Comparison of ENCODE assay signal across 28 mouse cellular contexts in the genomic region with DNA sequence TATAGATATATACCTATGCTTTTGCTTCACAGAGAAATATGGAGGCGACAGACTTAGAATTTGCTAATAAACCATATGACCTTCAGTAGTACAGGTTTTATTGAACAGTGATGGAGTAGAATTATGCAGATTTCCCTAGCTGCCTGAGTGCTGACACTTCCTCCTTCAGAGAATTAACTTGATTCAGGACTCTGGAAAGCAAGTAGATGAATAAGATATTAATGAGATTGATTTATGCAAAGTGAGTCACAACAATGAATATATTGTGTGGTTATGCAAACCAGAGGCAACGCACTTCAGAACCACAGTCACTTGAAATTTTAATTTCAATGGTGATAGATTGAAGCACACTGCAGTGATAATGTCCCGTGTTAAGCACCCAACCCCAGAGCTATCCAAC.
DNase-seq lines count a peak whose midpoint lies in the region; ATAC-seq and TF ChIP-seq lines count a peak whose summit lies in the region.
"Had no signal": no experiment of that assay in that cellular context is flagged by ENCODE, and none has a peak within 500 bp of the region (broad histone marks: within the 10 kb centered on the region; RNA-seq: fewer than 3 reads in every experiment).

No protein-coding gene starts in this region.

- no peak for TF ChIP-seq CTCF in midbrain, postnatal 0 days (IDR thresholded peaks at IDR 0.05)

- no peaks in the 10 kb centered on the region for H3K4me1 ChIP-seq in midbrain, embryonic 11.5 days (ENCODE audit: control insufficient read depth, insufficient read depth, low read length)
- no peaks in the 10 kb centered on the region for H3K4me1 ChIP-seq in midbrain, postnatal 0 days (ENCODE audit: insufficient read depth, low read length)
- H3K4me1 ChIP-seq in forebrain, embryonic 13.5 days: peaks cover 10% of the 10 kb centered on the region
- H3K4me1 ChIP-seq in hindbrain, embryonic 13.5 days (replicated peaks): peaks cover 12% of the 10 kb centered on the region
- H3K4me1 ChIP-seq in midbrain, embryonic 15.5 days: 0 out of 2 replicates have a peak, but pooled peaks cover 7% of the 10 kb centered on the region
- H3K4me1 ChIP-seq: embryonic facial prominence, embryonic 15.5 days; heart, embryonic 13.5 days; limb, embryonic 10.5 days; liver, embryonic 15.5 days had no signal

- H3K9ac ChIP-seq in midbrain, embryonic 11.5 days (ENCODE audit: low read length): no peak overlapping the region
- no peak overlapping the region for H3K9ac ChIP-seq in midbrain, postnatal 0 days (replicated peaks; ENCODE audit: low read length, poor library complexity, severe bottlenecking)
- H3K9ac ChIP-seq in forebrain, embryonic 13.5 days: no peak overlapping the region
- H3K9ac ChIP-seq in hindbrain, embryonic 13.5 days: no peak overlapping the region
- no peak overlapping the region for H3K9ac ChIP-seq in midbrain, embryonic 15.5 days
- H3K9ac ChIP-seq: embryonic facial prominence, embryonic 15.5 days; heart, embryonic 13.5 days; liver, embryonic 15.5 days had no signal

- H3K4me2 ChIP-seq in midbrain, embryonic 11.5 days: no peak overlapping the region
- H3K4me2 ChIP-seq in midbrain, postnatal 0 days (ENCODE audit: low read depth, low read length, poor library complexity, severe bottlenecking): no peak overlapping the region
- H3K4me2 ChIP-seq in forebrain, embryonic 13.5 days: no peak overlapping the region
- H3K4me2 ChIP-seq in hindbrain, embryonic 13.5 days: no peak overlapping the region
- no peak overlapping the region for H3K4me2 ChIP-seq in midbrain, embryonic 15.5 days
- H3K4me2 ChIP-seq: embryonic facial prominence, embryonic 15.5 days; heart, embryonic 13.5 days; liver, embryonic 15.5 days had no signal

- no peak overlapping the region for H3K27ac ChIP-seq in midbrain, embryonic 11.5 days (ENCODE audit: low read depth, low read length)
- no peak overlapping the region for H3K27ac ChIP-seq in midbrain, postnatal 0 days (ENCODE audit: low read depth, low read length)
- no peak overlapping the region for H3K27ac ChIP-seq in forebrain, embryonic 13.5 days
- peak overlapping the region; percentile 53; the same call in 1 of the 2 replicates for H3K27ac ChIP-seq in hindbrain, embryonic 13.5 days
- 0 out of 2 replicates have a peak overlapping the region, but pooled peaks have one; percentile 13 for H3K27ac ChIP-seq in midbrain, embryonic 15.5 days
- H3K27ac ChIP-seq: embryonic facial prominence, embryonic 15.5 days; heart, adult 2 months; heart, embryonic 13.5 days; limb, embryonic 10.5 days; liver, embryonic 15.5 days; macrophage had no signal

- no peak overlapping the region for H3K4me3 ChIP-seq in midbrain, embryonic 11.5 days (ENCODE audit: low read depth, low read length)
- H3K4me3 ChIP-seq in midbrain, postnatal 0 days (ENCODE audit: low read depth, low read length): no peak overlapping the region
- H3K4me3 ChIP-seq in forebrain, embryonic 13.5 days: no peak overlapping the region
- H3K4me3 ChIP-seq in hindbrain, embryonic 13.5 days: no peak overlapping the region
- H3K4me3 ChIP-seq in midbrain, embryonic 15.5 days: no peak overlapping the region
- H3K4me3 ChIP-seq: embryonic facial prominence, embryonic 15.5 days; heart, adult 2 months; heart, embryonic 13.5 days; limb, embryonic 10.5 days; liver, embryonic 15.5 days had no signal

- peak; percentile 70; the same call in 1 of the 2 replicates for ATAC-seq in midbrain, embryonic 11.5 days (ENCODE audit: low FRiP score)
- ATAC-seq in midbrain, postnatal 0 days (ENCODE audit: low FRiP score): no peak
- ATAC-seq in forebrain, embryonic 13.5 days: peak; percentile 91
- peak; percentile 61; the same call in 1 of the 2 replicates for ATAC-seq in hindbrain, embryonic 13.5 days (ENCODE audit: low FRiP score)
- ATAC-seq in midbrain, embryonic 15.5 days (replicated peaks): peak; percentile 70
- ATAC-seq: CD4-positive, CD25-positive, alpha-beta regulatory T cell, adult 4 months; inflammation-experienced regulatory T-cells, adult 6 months; lung, postnatal 0 days had no signal

- H3K36me3 ChIP-seq in midbrain, embryonic 11.5 days (ENCODE audit: control insufficient read depth, insufficient read depth, low read length): no peaks in the 10 kb centered on the region
- no peaks in the 10 kb centered on the region for H3K36me3 ChIP-seq in midbrain, postnatal 0 days (ENCODE audit: insufficient read depth, low read length)
- H3K36me3 ChIP-seq in forebrain, embryonic 13.5 days (ENCODE audit: poor library complexity, severe bottlenecking): no peaks in the 10 kb centered on the region
- H3K36me3 ChIP-seq in hindbrain, embryonic 13.5 days: no peaks in the 10 kb centered on the region
- no peaks in the 10 kb centered on the region for H3K36me3 ChIP-seq in midbrain, embryonic 15.5 days (replicated peaks)
- H3K36me3 ChIP-seq: embryonic facial prominence, embryonic 15.5 days; heart, embryonic 13.5 days; limb, embryonic 10.5 days; liver, embryonic 15.5 days had no signal

- intact Hi-C loops in heart, postnatal 36 days (cut with DNase I): no loop called here

- no peak for DNase-seq in midbrain, embryonic 11.5 days (ENCODE audit: low spot score, missing footprints)
- DNase-seq in midbrain, postnatal 0 days (ENCODE audit: low spot score): no peak
- no peak for DNase-seq in testis, postnatal 14 days (ENCODE audit: low spot score)
- DNase-seq in cerebellum, postnatal 36 days: no peak
- no peak for DNase-seq in heart, postnatal 36 days
- DNase-seq: adrenal gland, postnatal 14 days; cerebellum, adult 8-10 months; gastrocnemius, postnatal 10 days; heart, adult 2 months; heart, postnatal 14 days; kidney, adult 18-20 months; kidney, postnatal 14 days; liver; right cerebral cortex, postnatal 25 days; spleen, adult 18-20 months; thymus, adult 18-20 months; thymus, postnatal 36 days had no signal

- no peaks in the 10 kb centered on the region for H3K9me3 ChIP-seq in midbrain, embryonic 11.5 days (ENCODE audit: control insufficient read depth, low read length)
- no peaks in the 10 kb centered on the region for H3K9me3 ChIP-seq in midbrain, postnatal 0 days (ENCODE audit: low read length)
- H3K9me3 ChIP-seq in forebrain, embryonic 13.5 days (replicated peaks): no peaks in the 10 kb centered on the region
- no peaks in the 10 kb centered on the region for H3K9me3 ChIP-seq in hindbrain, embryonic 13.5 days
- no peaks in the 10 kb centered on the region for H3K9me3 ChIP-seq in midbrain, embryonic 15.5 days
- H3K9me3 ChIP-seq: embryonic facial prominence, embryonic 15.5 days; heart, embryonic 13.5 days; limb, embryonic 10.5 days; liver, embryonic 15.5 days had no signal

- H3K27me3 ChIP-seq in midbrain, embryonic 11.5 days (ENCODE audit: control insufficient read depth, insufficient read depth, low read length): no peaks in the 10 kb centered on the region
- H3K27me3 ChIP-seq in midbrain, postnatal 0 days (ENCODE audit: insufficient read depth, low read length): no peaks in the 10 kb centered on the region
- no peaks in the 10 kb centered on the region for H3K27me3 ChIP-seq in forebrain, embryonic 13.5 days
- no peaks in the 10 kb centered on the region for H3K27me3 ChIP-seq in hindbrain, embryonic 13.5 days
- H3K27me3 ChIP-seq in midbrain, embryonic 15.5 days (replicated peaks): no peaks in the 10 kb centered on the region
- H3K27me3 ChIP-seq: embryonic facial prominence, embryonic 15.5 days; heart, embryonic 13.5 days; liver, embryonic 15.5 days had no signal

- 69% methylated on average over 3 of the region's 3 CpGs for WGBS in midbrain, embryonic 11.5 days
- 62% methylated on average over 3 of the region's 3 CpGs for WGBS in midbrain, postnatal 0 days
- WGBS in forebrain, embryonic 13.5 days: 53% methylated on average over 3 of the region's 3 CpGs
- 38% methylated on average over 3 of the region's 3 CpGs for WGBS in hindbrain, embryonic 13.5 days
- WGBS in midbrain, embryonic 15.5 days: 46% methylated on average over 3 of the region's 3 CpGs

Comparison
In these comparisons a context has a peak if more than half of its experiments do, and no peak if none do; other contexts are left out.
1. H3K27ac ChIP-seq: peak in hindbrain, embryonic 13.5 days (single experiment) and midbrain, embryonic 15.5 days (single experiment); none in midbrain, embryonic 11.5 days (single experiment), midbrain, postnatal 0 days (single experiment) and forebrain, embryonic 13.5 days (single experiment).